ENCODE assay signal across 8 mouse cellular contexts in genomic region chrX:144317548-144318163, GRCm38 (mm10). TPM values are rescaled to one million over a fixed set of nuclear protein-coding genes. Genes with fewer than 3 reads are reported as not detected.
DNase-seq lines count a peak whose midpoint lies in the region; ATAC-seq and TF ChIP-seq lines count a peak whose summit lies in the region.

TSS of gene Alg13 (plus strand) at chrX:144317804.

- H3K27ac ChIP-seq in forebrain, embryonic 12.5 days = peak within 1 kb of the TSS; percentile 53; the same call in 1 of the 2 replicates
- peak within 1 kb of the TSS; percentile 75 for H3K27ac ChIP-seq in heart, postnatal 0 days (ENCODE audit: low read depth)
- peak within 1 kb of the TSS; percentile 65 for H3K27ac ChIP-seq in liver, embryonic 15.5 days (replicated peaks)
- H3K27ac ChIP-seq in neural tube, embryonic 12.5 days = no peak within 1 kb of the TSS
- peak within 1 kb of the TSS; percentile 63; the same call in 1 of the 2 replicates for H3K27ac ChIP-seq in stomach, postnatal 0 days (replicated peaks)

- WGBS in forebrain, embryonic 12.5 days = 11% methylated on average over 34 of the region's 47 CpGs
- 17% methylated on average over 43 of the region's 47 CpGs for WGBS in heart, postnatal 0 days
- WGBS in liver, embryonic 15.5 days (ENCODE audit: insufficient replicate concordance) = 11% methylated on average over 47 of the region's 47 CpGs
- 15% methylated on average over 47 of the region's 47 CpGs for WGBS in neural tube, embryonic 12.5 days
- WGBS in stomach, postnatal 0 days = 22% methylated on average over 38 of the region's 47 CpGs

- peak; percentile 94 for ATAC-seq in forebrain, embryonic 12.5 days (ENCODE audit: low FRiP score)
- peak; percentile 88 for ATAC-seq in heart, postnatal 0 days (ENCODE audit: insufficient read depth, low read depth)
- peak; percentile 83 for ATAC-seq in liver, embryonic 15.5 days (ENCODE audit: insufficient read depth)
- peak; percentile 93 for ATAC-seq in neural tube, embryonic 12.5 days (ENCODE audit: low FRiP score, low read depth)
- ATAC-seq in stomach, postnatal 0 days (ENCODE audit: low FRiP score, low TSS enrichment) = peak; percentile 94

- H3K9ac ChIP-seq in forebrain, embryonic 12.5 days = peak within 1 kb of the TSS; percentile 66
- H3K9ac ChIP-seq in heart, postnatal 0 days (replicated peaks; ENCODE audit: low read depth, low read length) = peak within 1 kb of the TSS; percentile 69
- peak within 1 kb of the TSS; percentile 65 for H3K9ac ChIP-seq in liver, embryonic 15.5 days
- peak within 1 kb of the TSS; percentile 56 for H3K9ac ChIP-seq in neural tube, embryonic 12.5 days
- H3K9ac ChIP-seq in stomach, postnatal 0 days (ENCODE audit: low read length) = peak within 1 kb of the TSS; percentile 68

- no peaks in the 10 kb centered on the region for H3K9me3 ChIP-seq in E14TG2a.4 (ENCODE audit: low read length)
- H3K9me3 ChIP-seq in forebrain, embryonic 12.5 days = no peaks in the 10 kb centered on the region
- H3K9me3 ChIP-seq in heart, postnatal 0 days (replicated peaks; ENCODE audit: control insufficient read depth, low read length) = no peaks in the 10 kb centered on the region
- H3K9me3 ChIP-seq in liver, embryonic 15.5 days (replicated peaks) = no peaks in the 10 kb centered on the region
- H3K9me3 ChIP-seq in neural tube, embryonic 12.5 days = no peaks in the 10 kb centered on the region
- H3K9me3 ChIP-seq in stomach, postnatal 0 days (ENCODE audit: control insufficient read depth, low read length) = no peaks in the 10 kb centered on the region

- peak; percentile 53 for DNase-seq in c-Kit-positive CD71-positive TER-119-positive erythroid progenitor cells, embryonic 14.5 days (ENCODE audit: low spot score)
- DNase-seq in heart, postnatal 0 days (ENCODE audit: low spot score) = peak; percentile 67
- DNase-seq in kidney, postnatal 4 days = peak; percentile 87 to 90
- DNase-seq in stomach, postnatal 0 days (ENCODE audit: low spot score) = peak; percentile 86

- TF ChIP-seq EP300 in heart, postnatal 0 days (IDR thresholded peaks at IDR 0.05; ENCODE audit: low read depth) = no peak
- TF ChIP-seq EP300 in stomach, postnatal 0 days (optimal IDR thresholded peaks at IDR 0.05) = no peak

- peak within 1 kb of the TSS; percentile 85 for H3K4me2 ChIP-seq in forebrain, embryonic 12.5 days
- peak within 1 kb of the TSS; percentile 96 for H3K4me2 ChIP-seq in heart, postnatal 0 days (ENCODE audit: low read depth, low read length)
- H3K4me2 ChIP-seq in liver, embryonic 15.5 days = peak within 1 kb of the TSS; percentile 81
- peak within 1 kb of the TSS; percentile 82 for H3K4me2 ChIP-seq in neural tube, embryonic 12.5 days (replicated peaks)
- H3K4me2 ChIP-seq in stomach, postnatal 0 days (replicated peaks; ENCODE audit: low read depth) = peak within 1 kb of the TSS; percentile 76

- no peaks in the 10 kb centered on the region for H3K27me3 ChIP-seq in E14TG2a.4 (ENCODE audit: insufficient read depth, low read length)
- no peaks in the 10 kb centered on the region for H3K27me3 ChIP-seq in forebrain, embryonic 12.5 days
- H3K27me3 ChIP-seq in heart, postnatal 0 days (ENCODE audit: control insufficient read depth, insufficient read depth, low read length) = no peaks in the 10 kb centered on the region
- H3K27me3 ChIP-seq in liver, embryonic 15.5 days = no peaks in the 10 kb centered on the region
- H3K27me3 ChIP-seq in neural tube, embryonic 12.5 days (replicated peaks) = no peaks in the 10 kb centered on the region
- H3K27me3 ChIP-seq in stomach, postnatal 0 days (ENCODE audit: control insufficient read depth, insufficient read depth, low read length) = no peaks in the 10 kb centered on the region

- peaks cover 45% of the 10 kb centered on the region for H3K4me1 ChIP-seq in E14TG2a.4 (replicated peaks; ENCODE audit: low read depth, low read length)
- H3K4me1 ChIP-seq in forebrain, embryonic 12.5 days = peaks cover 3% of the 10 kb centered on the region; the same call in 1 of the 2 replicates
- H3K4me1 ChIP-seq in heart, postnatal 0 days (ENCODE audit: control insufficient read depth, insufficient read depth) = no peaks in the 10 kb centered on the region
- H3K4me1 ChIP-seq in liver, embryonic 15.5 days (replicated peaks) = no peaks in the 10 kb centered on the region; the same call in 1 of the 2 replicates
- no peaks in the 10 kb centered on the region for H3K4me1 ChIP-seq in neural tube, embryonic 12.5 days
- no peaks in the 10 kb centered on the region for H3K4me1 ChIP-seq in stomach, postnatal 0 days (replicated peaks; ENCODE audit: control insufficient read depth, insufficient read depth)

- no peak for TF ChIP-seq CTCF in E14TG2a.4 (conservative IDR thresholded peaks at IDR 0.05; ENCODE audit: low read length)
- TF ChIP-seq CTCF in heart, postnatal 0 days (IDR thresholded peaks at IDR 0.05; ENCODE audit: low read depth) = no peak
- no peak for TF ChIP-seq CTCF in stomach, postnatal 0 days (IDR thresholded peaks at IDR 0.05; ENCODE audit: low read depth)

- H3K36me3 ChIP-seq in E14TG2a.4 (ENCODE audit: insufficient read depth, low read length) = peaks cover 27% of the 10 kb centered on the region
- no peaks in the 10 kb centered on the region for H3K36me3 ChIP-seq in forebrain, embryonic 12.5 days (replicated peaks)
- H3K36me3 ChIP-seq in heart, postnatal 0 days (replicated peaks; ENCODE audit: control insufficient read depth, insufficient read depth, low read length) = no peaks in the 10 kb centered on the region; the same call in 1 of the 2 replicates
- no peaks in the 10 kb centered on the region for H3K36me3 ChIP-seq in liver, embryonic 15.5 days (replicated peaks)
- no peaks in the 10 kb centered on the region for H3K36me3 ChIP-seq in neural tube, embryonic 12.5 days
- H3K36me3 ChIP-seq in stomach, postnatal 0 days (ENCODE audit: control insufficient read depth, insufficient read depth, low read length) = no peaks in the 10 kb centered on the region

- peak within 1 kb of the TSS; percentile 89 for H3K4me3 ChIP-seq in E14TG2a.4 (replicated peaks; ENCODE audit: low read length)
- H3K4me3 ChIP-seq in forebrain, embryonic 12.5 days (replicated peaks) = peak within 1 kb of the TSS; percentile 59
- H3K4me3 ChIP-seq in heart, postnatal 0 days (ENCODE audit: low read depth, low read length) = peak within 1 kb of the TSS; percentile 72
- peak within 1 kb of the TSS; percentile 70 for H3K4me3 ChIP-seq in liver, embryonic 15.5 days (replicated peaks)
- peak within 1 kb of the TSS; percentile 58 for H3K4me3 ChIP-seq in neural tube, embryonic 12.5 days
- H3K4me3 ChIP-seq in stomach, postnatal 0 days (ENCODE audit: low read depth, low read length) = peak within 1 kb of the TSS; percentile 61

RNA-seq across cellular contexts. Expression of gene Alg13, which starts in this region (rescaled TPM):
- polyA plus RNA-seq in forebrain, embryonic 12.5 days (2016; fragmentation: Nextera tagmentation; extraction: Ambion mirVana) = 23.8 and 25.9 TPM in 2 replicates
- total RNA-seq in heart, postnatal 0 days (2014; rRNA removed; ENCODE audit: low replicate concordance) = 3.7 and 8.4 TPM in 2 replicates
- 7.0 and 7.8 TPM in 2 replicates for polyA plus RNA-seq in heart, postnatal 0 days (2015; fragmentation: Nextera tagmentation; extraction: Ambion mirVana)
- polyA plus RNA-seq in liver, embryonic 15.5 days (2015; fragmentation: Nextera tagmentation; extraction: Ambion mirVana) = 6.9 and 7.9 TPM in 2 replicates
- polyA plus RNA-seq in neural tube, embryonic 12.5 days (2016; fragmentation: Nextera tagmentation; extraction: Ambion mirVana) = 13.9 and 22.1 TPM in 2 replicates
- 9.3 and 10.6 TPM in 2 replicates for polyA plus RNA-seq in stomach, postnatal 0 days (2015; fragmentation: Nextera tagmentation; extraction: Ambion mirVana)
